Mouse (Mus musculus): Measurements from ENCODE around the gene Abcd4.

DNA sequence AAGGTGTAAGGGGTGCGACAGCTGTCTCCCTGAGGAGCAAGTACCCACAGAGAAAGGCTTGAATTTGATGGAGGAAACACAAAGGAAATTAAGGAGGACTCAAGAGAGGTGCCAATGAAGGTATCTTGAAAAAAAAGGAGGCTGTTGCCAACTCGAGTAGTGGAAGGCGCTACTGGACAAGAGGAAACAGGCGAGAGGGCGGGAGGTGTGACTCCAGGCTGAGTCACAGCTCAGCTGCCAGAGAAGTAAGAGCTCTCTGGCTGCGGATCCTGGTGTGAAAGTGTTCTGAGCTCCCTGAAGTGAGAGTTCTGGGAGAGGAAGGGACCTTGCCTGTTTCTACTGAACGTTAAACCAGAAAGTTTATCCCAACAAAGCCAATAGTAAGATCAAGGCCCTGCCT, 2.7 kb downstream of the Abcd4 start:
- TF ChIP-seq CTCF (IDR thresholded peaks at IDR 0.05; ENCODE audit: extremely low read depth, insufficient read depth, insufficient read length, insufficient replicate concordance) (no peak), POLR2A (IDR thresholded peaks at IDR 0.05; ENCODE audit: low read depth, low read length) (no peak)
